Mouse (Mus musculus) heart, embryonic 16.5 days (tissue): Measurements from ENCODE around the gene Scaf4. TPM values are rescaled to one million over a fixed set of nuclear protein-coding genes. Genes with fewer than 3 reads are reported as not detected.
A peak's percentile ranks its signal among the peaks of the same experiment; 100 is the strongest.

Source experiments
- ATAC-seq: fragments of 200-750 bp; cut with Nextera tagmentation; replicated peaks from 2 replicates; pipeline ENCODE4 v1.8.0; 2017; ENCODE audit warnings: moderate number of reproducible peaks; ENCODE audit not compliant: insufficient read depth, low FRiP score; ENCODE audit errors: extremely low read depth
- H3K27ac ChIP-seq: fragments of 300-500 bp; sonication (generic); 2 replicates; pipeline ENCODE4 v1.5.1; 2014; ENCODE audit warnings: mild to moderate bottlenecking, low read length, control low read depth, moderate library complexity
- H3K27me3 ChIP-seq: fragments of 300-500 bp; sonication (generic); 2 replicates; pipeline ENCODE4 v1.6.1; 2014; ENCODE audit warnings: low read length, mixed read lengths; ENCODE audit not compliant: control insufficient read depth, insufficient read depth
- H3K36me3 ChIP-seq: fragments of 300-500 bp; sonication (generic); 2 replicates; pipeline ENCODE4 v1.6.1; 2014; ENCODE audit not compliant: control insufficient read depth, insufficient read depth
- H3K4me1 ChIP-seq: fragments of 300-500 bp; sonication (generic); 2 replicates; pipeline ENCODE4 v1.6.1; 2014; ENCODE audit warnings: low read length, mixed read lengths; ENCODE audit not compliant: control insufficient read depth, insufficient read depth
- H3K4me2 ChIP-seq: fragments of 300-500 bp; sonication (generic); 2 replicates; pipeline ENCODE4 v1.6.1; 2014; ENCODE audit warnings: low read depth, mild to moderate bottlenecking, control low read depth, low read length
- H3K4me3 ChIP-seq: fragments of 300-500 bp; sonication (generic); 2 replicates; pipeline ENCODE4 v1.5.1; 2014; ENCODE audit warnings: mild to moderate bottlenecking, control low read depth, low read length
- H3K9ac ChIP-seq: fragments of 300-500 bp; sonication (generic); 2 replicates; pipeline ENCODE4 v1.6.1; 2014; ENCODE audit warnings: low read length, control low read depth
- H3K9me3 ChIP-seq: fragments of 300-500 bp; sonication (generic); replicated peaks from 2 replicates; pipeline ENCODE4 v1.6.1; 2016; ENCODE audit warnings: low read length; ENCODE audit not compliant: control insufficient read depth
- WGBS: fragments of 180-500 bp; shearing (Covaris S2); extraction: QIAGEN DNeasy Blood & Tissue Kit; methylation state at CpG from one replicate; pipeline ENCODE4 v1.1.7; 2014; 5-methylcytosine and 5-hydroxymethylcytosine counted together
- polyA plus RNA-seq: library from polyadenylated mRNA; unstranded; fragments of >200 nt; fragmentation: Nextera tagmentation; extraction: Ambion mirVana; gene quantifications from 2 replicates; pipeline ENCODE4 v1.2.1, GENCODE M21; 2015

Gene Scaf4
- polyA plus RNA-seq, 1 experiment from 2014 or later: 17.0 TPM

DNA sequence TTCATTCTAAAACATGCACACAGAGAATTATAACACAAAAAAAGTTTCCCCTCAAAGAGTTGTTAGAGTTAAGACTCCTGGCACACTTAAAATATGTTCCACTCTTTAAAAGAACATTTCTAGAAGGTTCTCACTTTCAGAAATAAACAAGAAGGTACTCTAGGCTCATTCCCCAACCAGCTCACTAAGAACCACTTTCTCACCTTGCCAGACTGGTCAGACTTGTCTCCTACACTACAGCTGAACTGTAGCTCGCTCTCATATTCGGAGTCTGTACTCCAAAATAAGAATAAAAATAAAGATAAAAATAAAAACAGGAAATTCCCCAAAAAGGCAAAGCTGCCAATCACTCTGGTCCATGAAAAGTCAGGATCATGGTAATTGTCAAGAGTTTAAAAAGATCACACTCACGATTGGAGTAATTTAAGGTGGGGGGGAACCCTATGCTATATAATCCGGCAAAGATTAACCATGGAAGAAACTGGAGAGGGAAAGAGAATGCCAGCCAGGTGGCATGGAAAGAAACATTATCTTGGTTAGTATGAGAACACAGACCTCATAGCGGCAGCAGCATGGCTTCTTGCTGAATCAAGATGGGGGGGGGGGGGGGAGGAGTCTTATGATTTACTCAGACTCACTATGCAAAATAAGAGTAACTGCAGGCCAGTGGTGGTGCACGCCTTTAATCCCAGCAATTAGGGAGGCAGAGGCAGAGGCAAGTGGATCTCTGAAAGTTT lies 80.9 kb downstream of the Scaf4 start:
- WGBS: 72% methylated on average over 6 of the region's 6 CpGs
- Histone ChIP-seq H3K27ac (no peak overlapping the region), H3K9ac (no peak overlapping the region)

DNA sequence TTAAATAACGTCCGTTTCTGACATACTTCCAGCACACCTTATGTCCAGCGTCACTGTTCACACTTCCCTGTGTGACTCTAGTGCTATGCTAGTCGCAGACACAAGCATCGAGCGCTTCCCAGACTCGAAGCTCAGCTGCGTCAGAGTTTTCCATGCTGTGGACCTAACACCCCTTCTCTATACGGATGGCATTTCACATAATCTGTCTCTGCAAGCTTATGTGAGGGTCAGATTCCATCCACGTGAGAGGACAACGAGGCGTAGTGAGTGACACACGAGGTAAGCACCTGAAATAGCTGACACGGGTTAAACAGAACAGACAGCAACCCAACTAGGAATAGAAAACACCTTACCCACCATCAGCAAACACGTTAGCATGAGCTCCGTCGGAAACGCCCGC lies 82.2 kb downstream of the Scaf4 start:
- no peak for ATAC-seq
- no peak overlapping the region for H3K27ac ChIP-seq
- H3K4me3 ChIP-seq: peak overlapping the region; percentile 26
- H3K9me3 ChIP-seq: no peaks in the 10 kb centered on the region
- peak overlapping the region; percentile 57 for H3K4me2 ChIP-seq
- no peaks in the 10 kb centered on the region for H3K27me3 ChIP-seq
- H3K9ac ChIP-seq: peak overlapping the region; percentile 42
- no peaks in the 10 kb centered on the region for H3K36me3 ChIP-seq
- WGBS: 42% methylated on average over 19 of the region's 19 CpGs
- H3K4me1 ChIP-seq: peaks cover 12% of the 10 kb centered on the region

More for the DNA sequence above, 80.9 kb downstream of the Scaf4 start:
- Histone ChIP-seq H3K36me3 (no peaks in the 10 kb centered on the region), H3K9me3 (no peaks in the 10 kb centered on the region), H3K4me1 (peaks cover 7% of the 10 kb centered on the region; the same call in 1 of the 2 replicates), H3K4me2 (no peak overlapping the region), H3K4me3 (no peak overlapping the region), H3K27me3 (no peaks in the 10 kb centered on the region)
- no peak for ATAC-seq

DNA sequence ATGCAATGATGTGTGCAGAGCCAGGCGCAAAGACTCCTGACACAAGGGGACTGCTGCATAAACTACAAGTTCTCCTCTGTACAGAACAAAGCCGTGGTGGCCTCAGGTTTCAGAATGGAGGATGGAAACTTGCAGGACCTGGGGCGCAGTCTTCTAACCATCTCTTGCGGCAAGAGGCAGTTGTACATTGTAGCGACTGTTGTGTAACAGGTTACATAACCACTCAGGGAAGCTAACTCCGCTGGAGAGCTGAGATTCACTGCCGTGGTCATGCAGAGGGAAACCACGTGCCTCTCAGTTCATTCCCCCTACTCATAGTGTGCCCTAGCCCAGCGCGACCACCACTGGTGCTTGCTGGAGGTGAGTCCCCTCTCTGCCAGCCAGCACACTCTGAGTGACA lies 85.1 kb downstream of the Scaf4 start:
- H3K36me3 ChIP-seq: no peaks in the 10 kb centered on the region
- no peak for ATAC-seq
- H3K9ac ChIP-seq: no peak overlapping the region
- WGBS: 71% methylated on average over 10 of the region's 10 CpGs
- no peaks in the 10 kb centered on the region for H3K27me3 ChIP-seq
- H3K4me1 ChIP-seq: peaks cover 13% of the 10 kb centered on the region
- H3K4me3 ChIP-seq: no peak overlapping the region
- no peak overlapping the region for H3K4me2 ChIP-seq
- H3K9me3 ChIP-seq: no peaks in the 10 kb centered on the region
- no peak overlapping the region for H3K27ac ChIP-seq

DNA sequence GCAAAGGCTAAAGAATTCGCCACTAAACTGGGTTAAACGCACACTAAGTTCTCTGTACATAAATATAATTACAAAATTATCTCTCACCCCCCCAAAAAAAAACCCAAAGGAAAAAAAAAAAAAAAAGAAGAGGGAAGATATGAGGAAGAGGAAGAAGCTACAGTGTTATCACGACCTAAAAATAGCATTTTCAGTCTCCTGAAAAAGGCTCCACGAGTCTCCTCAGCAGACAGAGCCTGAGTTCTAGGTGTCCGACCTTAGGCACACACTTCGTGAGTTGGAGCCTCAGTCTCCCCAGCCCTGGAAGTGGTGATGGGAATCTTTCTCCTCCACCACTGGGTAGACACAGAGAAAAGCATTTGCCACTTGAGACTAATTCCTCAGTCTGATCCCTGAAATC lies 85.7 kb downstream of the Scaf4 start:
- WGBS: 67% methylated on average over 6 of the region's 6 CpGs
- H3K27ac ChIP-seq: no peak overlapping the region
- no peak overlapping the region for H3K4me2 ChIP-seq

DNA sequence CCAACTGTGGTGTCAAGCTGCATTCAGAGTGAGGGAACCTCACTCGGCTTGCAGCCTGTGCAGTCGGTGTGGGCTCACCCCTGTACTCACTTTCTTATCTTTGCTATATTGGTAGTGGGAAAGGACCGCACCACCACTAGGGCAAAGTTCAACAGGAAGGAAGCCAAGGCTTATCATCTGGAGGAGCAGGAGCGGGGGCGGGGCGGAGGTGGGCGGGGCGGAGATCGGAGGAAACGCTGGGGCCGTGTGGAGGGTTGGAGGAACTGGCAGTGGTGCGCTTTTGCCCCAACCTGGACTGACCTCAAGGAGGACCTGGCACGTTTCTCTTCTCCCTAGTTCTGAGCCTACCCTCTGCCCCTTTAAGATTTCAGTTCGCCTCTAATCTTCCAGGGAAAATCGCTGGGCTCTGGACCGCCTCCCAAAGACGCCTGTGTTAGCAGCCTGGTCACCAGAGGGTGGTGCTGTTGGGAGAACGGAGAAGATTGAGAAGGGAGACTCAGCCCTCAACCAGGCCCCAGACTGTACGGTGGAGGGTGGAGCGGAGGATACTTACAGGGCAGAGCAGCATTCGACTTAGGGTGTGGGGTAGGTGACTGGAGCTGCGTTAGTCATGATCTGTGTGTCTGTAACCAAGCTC lies 86.8 kb downstream of the Scaf4 start:
- Histone ChIP-seq H3K4me1 (peaks cover 10% of the 10 kb centered on the region), H3K27me3 (no peaks in the 10 kb centered on the region), H3K9me3 (no peaks in the 10 kb centered on the region), H3K27ac (peak overlapping the region; percentile 46), H3K4me2 (peak overlapping the region; percentile 68), H3K9ac (peak overlapping the region; percentile 66), H3K36me3 (no peaks in the 10 kb centered on the region), H3K4me3 (peak overlapping the region; percentile 51)
- under 1% methylated on average over 22 of the region's 22 CpGs for WGBS
- ATAC-seq: peak; percentile 90

More for the DNA sequence above, 85.7 kb downstream of the Scaf4 start:
- Histone ChIP-seq H3K9ac (no peak overlapping the region), H3K4me3 (no peak overlapping the region), H3K9me3 (no peaks in the 10 kb centered on the region), H3K27me3 (no peaks in the 10 kb centered on the region), H3K36me3 (no peaks in the 10 kb centered on the region), H3K4me1 (peaks cover 13% of the 10 kb centered on the region)
- ATAC-seq: no peak

DNA sequence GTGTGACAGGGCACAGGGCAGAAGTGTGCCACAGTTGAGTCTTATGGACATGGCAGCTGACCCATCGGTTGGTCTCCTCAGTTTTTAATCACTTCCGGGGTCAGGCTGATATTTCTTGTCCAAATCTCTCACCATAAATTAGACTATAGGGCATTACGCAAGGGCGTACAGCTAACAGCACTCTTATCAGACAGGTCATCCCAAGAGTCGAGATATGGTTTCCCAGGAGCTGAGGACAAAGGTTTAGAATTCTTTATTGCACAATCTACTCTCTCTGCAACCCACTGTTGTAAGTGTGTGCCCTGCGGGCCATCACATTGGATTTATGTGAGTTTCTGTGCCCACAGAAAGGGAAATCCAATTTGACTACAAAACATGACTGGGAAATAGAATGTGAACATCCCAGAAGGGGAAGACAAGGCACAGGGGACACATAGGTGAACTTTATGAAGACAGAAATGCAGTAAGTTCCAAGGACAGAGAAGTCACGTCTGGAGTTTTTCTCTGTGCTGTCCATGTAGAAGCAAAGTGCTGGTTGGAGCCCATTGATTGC lies 87.5 kb downstream of the Scaf4 start:
- H3K4me3 ChIP-seq: no peak overlapping the region; the same call in 1 of the 2 replicates
- ATAC-seq: no peak
- WGBS: 62% methylated on average over 7 of the region's 7 CpGs
- peak overlapping the region; percentile 46 for H3K27ac ChIP-seq
- H3K9ac ChIP-seq: no peak overlapping the region
- no peaks in the 10 kb centered on the region for H3K27me3 ChIP-seq
- peak overlapping the region; percentile 68 for H3K4me2 ChIP-seq
- no peaks in the 10 kb centered on the region for H3K9me3 ChIP-seq
- H3K4me1 ChIP-seq: peaks cover 6% of the 10 kb centered on the region
- H3K36me3 ChIP-seq: no peaks in the 10 kb centered on the region

DNA sequence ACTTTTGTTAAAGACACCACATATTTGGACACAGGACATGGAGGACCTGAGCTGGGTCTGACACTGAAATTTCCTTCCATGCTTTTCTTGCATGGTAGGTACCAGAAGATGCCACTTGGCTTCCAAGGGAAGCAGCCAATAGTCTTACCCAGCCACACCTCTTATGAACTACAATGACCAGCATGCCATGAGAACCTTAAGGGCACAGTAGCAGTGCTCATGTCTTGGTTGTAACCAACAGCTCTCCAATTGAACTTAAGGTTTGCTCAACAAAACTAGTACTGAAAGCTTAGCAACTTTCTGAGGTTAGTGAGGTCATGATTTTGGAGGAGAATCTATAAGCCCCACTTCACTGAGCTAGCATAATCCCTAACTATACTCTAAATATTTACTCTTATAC lies 90.6 kb downstream of the Scaf4 start:
- Histone ChIP-seq H3K27ac (no peak overlapping the region), H3K4me2 (no peak overlapping the region), H3K27me3 (no peaks in the 10 kb centered on the region), H3K9me3 (no peaks in the 10 kb centered on the region), H3K36me3 (no peaks in the 10 kb centered on the region), H3K4me1 (peaks cover 6% of the 10 kb centered on the region), H3K9ac (no peak overlapping the region), H3K4me3 (no peak overlapping the region)
- no peak for ATAC-seq

DNA sequence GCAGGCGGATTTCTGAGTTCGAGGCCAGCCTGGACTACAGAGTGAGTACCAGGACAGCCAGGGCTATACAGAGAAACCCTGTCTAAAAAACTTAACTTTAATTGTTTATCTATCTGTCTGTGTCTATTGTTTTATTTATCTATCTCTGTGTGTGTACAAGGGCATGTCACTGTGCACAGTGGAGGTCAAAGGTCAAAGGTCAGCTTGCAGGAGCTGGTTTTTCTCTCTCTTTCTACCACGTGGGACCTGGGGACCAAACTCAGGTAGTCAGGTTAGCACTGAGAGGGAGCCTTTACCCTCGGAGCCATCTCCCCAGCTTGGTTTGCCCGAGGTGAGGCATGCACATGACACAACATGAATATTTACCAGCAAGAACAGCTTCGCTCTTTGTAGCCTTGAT lies 93.0 kb downstream of the Scaf4 start:
- Histone ChIP-seq H3K4me3 (no peak overlapping the region), H3K27me3 (no peaks in the 10 kb centered on the region), H3K36me3 (no peaks in the 10 kb centered on the region), H3K9ac (no peak overlapping the region), H3K9me3 (no peaks in the 10 kb centered on the region), H3K4me2 (no peak overlapping the region), H3K27ac (no peak overlapping the region), H3K4me1 (0 out of 2 replicates have a peak, but pooled peaks cover 2% of the 10 kb centered on the region)
- no peak for ATAC-seq
- 70% methylated on average over 6 of the region's 6 CpGs for WGBS

DNA sequence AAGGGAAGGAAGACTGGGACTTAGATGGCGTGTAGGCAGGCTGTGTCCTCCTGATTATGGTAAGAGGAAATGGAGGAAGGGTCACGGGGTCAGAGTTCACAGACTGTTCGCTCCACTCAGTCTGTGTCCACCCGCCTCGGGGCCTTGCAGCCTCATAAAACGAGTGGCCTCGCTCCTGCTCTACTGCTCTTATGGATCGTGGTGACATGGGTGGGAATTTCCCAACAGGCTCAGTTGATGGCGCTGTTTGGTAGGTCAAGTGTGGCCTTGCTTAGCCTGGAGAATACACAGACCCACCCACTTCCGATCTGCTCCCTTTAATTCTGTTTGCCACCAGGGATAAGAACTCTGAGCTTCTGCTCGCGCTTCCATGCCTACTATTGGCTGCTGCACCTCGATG lies 96.8 kb downstream of the Scaf4 start:
- 26% methylated on average over 13 of the region's 13 CpGs for WGBS
- Histone ChIP-seq H3K9me3 (no peaks in the 10 kb centered on the region), H3K4me1 (0 out of 2 replicates have a peak, but pooled peaks cover 2% of the 10 kb centered on the region), H3K36me3 (no peaks in the 10 kb centered on the region), H3K9ac (no peak overlapping the region), H3K27ac (no peak overlapping the region), H3K27me3 (no peaks in the 10 kb centered on the region), H3K4me3 (no peak overlapping the region), H3K4me2 (peak overlapping the region; percentile 10; the same call in 1 of the 2 replicates)
- ATAC-seq: no peak; the same call in 1 of the 2 replicates
